Mouse (Mus musculus) heart, adult 9 months (tissue): ENCODE results near the gene Gne.

Experiments
- DNase-seq, 2 experiments: peaks; one replicate each; pipeline ENCODE4 v3.0.0; 2022; ENCODE audit warnings: low spot score in 2 of 2

Gne gene

DNA sequence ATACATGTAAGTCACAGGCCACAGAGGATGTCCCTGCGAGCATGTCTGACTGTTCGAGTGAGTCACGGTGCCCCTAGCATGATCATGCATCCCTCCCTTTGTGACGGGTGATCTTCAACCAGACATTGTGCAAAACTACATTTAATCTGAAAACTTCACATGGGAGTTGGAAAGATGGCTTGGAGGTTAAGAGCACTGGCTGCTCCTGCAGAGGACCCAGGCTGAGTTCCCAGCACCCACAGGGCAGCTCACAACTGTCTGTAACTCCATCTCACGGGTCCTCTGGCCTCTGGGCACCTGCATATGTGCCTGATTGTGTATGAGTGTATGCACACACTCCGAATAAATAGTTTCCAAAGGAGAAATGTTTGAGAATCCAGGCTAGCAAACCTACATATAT is 59.7 kb downstream of the Gne start:
- no peak for DNase-seq

DNA sequence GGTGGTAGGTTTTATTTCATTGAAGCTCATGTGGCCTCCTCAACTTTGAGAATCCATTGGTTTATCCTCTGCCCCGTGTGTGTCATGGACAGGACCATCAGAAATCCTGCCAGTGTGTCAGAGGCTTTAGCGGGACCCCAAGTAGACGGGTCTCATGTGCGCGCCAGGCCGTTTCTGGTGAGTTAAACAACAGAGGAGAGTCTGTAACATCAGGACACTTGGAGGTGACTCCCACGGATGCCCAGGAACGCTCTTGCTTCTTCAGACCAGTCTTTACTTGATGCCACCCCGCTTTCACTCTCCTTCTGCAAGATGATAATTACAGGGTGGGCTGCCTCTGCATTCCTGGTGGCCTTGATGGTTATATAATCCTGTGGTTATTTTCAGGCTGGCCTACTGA is 60.3 kb downstream of the Gne start:
- no peak for DNase-seq

GRCm38 (mm10) chr4:44022766-44023165 is 61.2 kb downstream of the Gne start:
- DNase-seq = no peak

DNA sequence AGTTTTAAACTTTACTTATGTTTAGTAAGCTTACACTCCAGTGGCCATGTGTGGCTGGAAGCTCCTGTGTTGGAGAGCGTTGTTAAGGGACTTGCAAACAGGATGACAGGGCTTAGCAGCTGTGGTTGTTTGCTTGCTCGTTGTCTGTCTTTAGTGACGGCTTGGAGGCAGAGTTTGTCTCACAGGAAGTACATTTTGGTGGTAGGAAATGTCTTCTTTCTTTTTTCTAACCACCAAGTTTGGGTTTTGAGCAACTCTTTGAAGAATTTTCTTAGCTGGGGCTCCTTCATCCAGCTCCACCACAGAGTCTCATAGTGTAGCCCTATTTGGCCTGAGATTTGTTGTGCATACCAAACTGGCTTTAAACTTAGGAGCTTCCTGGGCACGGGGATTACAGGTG is 61.7 kb downstream of the Gne start:
- DNase-seq = no peak

- no peak for DNase-seq
Observed at GRCm38 (mm10) chr4:44016791-44017190, 67.2 kb downstream of the Gne start.

- no peak for DNase-seq
Observed at GRCm38 (mm10) chr4:44016071-44016470, 67.9 kb downstream of the Gne start.

- no peak for DNase-seq
Observed at GRCm38 (mm10) chr4:44013391-44014070, 70.4 kb downstream of the Gne start.

- DNase-seq = peak; percentile 95 to 97
Observed at GRCm38 (mm10) chr4:44012376-44013367, 71.3 kb downstream of the Gne start.

DNA sequence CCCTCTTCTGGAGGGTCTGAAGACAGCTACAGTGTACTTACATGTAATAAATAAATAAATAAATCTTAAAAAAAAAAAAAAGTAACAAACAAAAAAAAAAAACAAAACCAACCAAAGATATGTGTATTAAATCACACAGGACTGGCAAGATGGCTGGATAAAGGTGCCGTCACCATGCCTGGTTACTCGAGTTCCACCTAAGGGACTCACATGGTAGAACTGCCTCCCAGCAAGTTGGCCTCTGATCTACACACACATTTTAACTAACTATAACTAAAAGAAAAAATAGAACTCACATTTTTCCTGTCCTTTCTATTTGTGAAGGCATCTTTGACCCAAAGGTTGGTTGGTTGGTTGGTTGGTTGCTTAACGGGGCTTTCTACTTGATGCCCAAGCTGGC is 72.2 kb downstream of the Gne start:
- DNase-seq = no peak

GRCm38 (mm10) chr4:44010893-44011292 is 73.1 kb downstream of the Gne start:
- DNase-seq = no peak

DNA sequence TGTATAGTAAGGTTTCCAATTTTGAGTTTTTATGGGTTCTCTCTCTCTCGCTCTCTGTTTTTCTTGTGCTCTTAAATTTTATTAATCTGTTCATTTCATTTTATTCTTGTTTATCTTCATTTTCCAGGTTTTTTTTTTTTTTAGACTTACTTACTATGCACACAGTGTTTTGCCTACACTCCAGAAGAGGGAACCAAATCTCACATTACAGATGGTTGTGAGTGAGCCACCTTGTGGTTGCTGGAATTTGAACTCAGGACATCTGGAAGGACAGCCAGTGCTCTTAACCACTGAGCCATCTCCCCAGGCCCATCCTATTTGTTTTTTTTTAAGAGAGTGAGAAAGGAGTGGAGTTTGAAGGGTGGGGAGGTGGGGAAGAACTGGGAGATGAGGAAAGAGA is 73.8 kb downstream of the Gne start:
- DNase-seq = no peak

DNA sequence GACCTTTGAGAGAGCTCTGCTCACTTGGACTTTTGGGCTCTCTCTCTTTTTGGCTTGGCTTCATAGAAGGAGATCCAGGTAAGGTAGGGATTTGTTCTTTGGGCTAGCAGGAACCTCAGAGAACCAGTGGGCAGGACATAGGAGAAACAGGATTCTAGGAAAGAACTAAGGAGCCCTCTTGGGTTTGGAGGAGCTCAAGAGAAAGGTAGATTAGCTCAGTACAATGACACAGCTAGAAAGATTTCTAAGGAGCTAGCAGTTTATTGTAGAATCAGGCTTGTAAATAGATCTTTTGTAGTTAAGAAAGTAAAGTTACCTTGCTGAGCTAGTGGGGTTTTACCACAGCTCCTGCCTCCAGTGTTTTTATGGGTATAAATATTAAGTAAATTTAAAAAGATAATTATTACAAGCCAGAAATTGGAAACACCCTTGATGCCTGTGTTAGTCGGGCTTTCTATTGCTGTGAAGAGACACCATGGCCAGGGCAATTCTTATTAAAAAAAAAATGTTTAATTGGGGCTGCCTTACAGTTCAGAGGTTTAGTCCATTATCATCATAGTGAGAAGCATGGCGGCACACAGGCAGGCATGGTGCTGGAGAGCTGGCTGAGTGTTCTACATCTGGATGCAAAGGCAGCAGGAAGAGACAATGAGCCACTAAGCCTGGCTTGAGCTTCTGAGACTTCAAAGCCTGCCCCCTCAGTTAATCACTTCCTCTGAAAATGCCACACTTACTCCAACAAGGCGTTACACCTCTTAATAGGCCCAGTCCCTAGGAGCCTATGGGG is 79.2 kb downstream of the Gne start:
- no peak for DNase-seq

DNA sequence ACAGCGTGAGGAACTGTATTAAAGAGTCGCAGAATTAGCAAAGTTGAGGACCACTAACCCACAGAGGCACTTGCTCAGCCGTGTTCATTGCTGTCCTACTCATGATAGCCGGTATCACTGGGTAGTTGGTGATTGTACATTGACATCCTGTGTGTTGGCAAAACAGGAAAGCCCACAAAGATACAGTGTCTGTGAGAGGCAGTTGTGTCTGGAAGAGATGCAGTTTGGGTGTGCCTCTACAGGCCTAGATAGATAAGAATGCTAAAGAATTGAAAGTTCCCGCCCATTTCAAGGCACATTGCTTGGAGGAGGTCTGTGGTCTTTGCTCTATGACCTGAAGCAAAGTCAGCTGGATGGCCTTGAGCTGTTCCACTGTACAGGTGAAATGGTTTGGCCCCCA is 79.9 kb downstream of the Gne start, which contains the start of gene Clta:
Gene Clta (plus strand): TSS at position 327 of the 400 bp plus-strand sequence.
- no peak for DNase-seq

DNA sequence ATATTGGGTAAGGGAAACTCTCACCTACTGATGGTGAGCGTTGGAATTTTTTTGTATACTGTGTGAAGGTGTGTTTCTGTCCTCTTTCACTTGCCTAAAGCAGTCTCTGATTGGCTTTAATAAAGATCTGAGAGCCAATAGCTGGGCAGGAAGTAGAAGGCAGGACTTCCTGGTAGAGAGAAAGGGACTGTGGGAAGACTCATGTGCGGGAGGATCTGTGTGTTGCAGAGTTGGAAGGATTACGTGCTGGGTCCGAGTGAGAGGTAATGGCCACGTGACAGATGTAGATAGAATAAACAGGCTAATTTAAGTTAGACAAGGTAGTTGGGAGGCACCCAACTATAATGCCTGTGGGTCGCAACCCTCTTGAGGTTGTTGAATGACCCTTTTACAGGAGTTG is 80.4 kb downstream of the Gne start:
- DNase-seq = no peak

DNA sequence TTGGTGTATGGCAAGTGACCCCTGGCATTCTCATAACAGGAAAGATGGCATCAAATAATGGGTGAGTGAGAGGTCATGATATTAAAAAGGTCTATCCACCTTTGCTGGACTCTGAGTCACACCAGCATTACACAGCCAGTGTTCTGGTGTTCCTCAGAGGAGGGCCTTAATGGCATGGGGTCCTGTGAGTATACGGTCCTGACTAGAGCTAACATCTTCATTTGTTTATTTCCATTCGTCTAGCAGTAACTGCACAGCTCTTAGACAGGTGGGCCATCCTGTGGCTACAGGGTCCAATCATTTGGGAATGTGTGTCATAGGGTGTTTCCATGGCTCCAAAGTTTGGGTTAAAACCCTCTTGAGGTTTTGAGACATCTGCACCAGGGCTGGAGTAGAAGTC is 89.6 kb downstream of the Gne start:
- no peak for DNase-seq

DNA sequence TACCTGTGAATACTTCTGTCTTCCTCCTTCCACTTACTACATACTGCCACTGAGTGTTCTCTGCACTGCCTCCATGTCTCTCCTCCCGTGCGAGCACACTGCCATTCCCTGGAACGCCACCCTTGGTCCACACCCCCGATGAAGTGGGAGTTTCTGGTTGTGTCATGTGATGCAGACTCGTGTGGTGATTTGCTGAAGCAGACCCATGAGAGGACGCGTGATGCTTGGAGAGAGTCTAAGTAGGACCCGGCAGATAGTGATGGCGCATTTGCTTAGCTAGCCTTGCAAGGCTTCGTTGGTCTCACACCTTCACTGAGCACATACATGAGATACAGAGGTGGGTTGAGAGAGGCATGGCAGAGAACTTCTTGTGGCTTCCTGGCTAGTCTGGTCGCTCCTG is 90.9 kb downstream of the Gne start:
- DNase-seq = no peak

GRCm38 (mm10) chr4:43988976-43989375 is 95.0 kb downstream of the Gne start:
- DNase-seq = no peak

DNA sequence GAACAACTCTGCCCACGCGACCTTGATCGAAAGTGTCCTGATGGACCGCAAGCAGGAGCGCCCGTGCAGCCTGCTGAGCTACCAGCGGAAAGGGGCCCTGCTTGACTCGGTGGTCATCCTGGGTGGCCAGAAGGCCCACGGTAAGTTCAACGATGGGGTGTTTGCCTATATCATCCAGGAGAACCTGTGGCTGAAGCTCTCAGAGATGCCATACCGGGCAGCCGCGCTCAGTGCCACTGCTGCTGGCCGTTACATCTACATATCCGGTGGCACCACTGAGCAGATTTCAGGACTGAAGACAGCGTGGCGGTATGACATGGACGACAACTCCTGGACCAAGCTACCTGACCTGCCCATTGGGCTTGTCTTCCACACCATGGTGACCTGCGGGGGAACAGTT is 99.7 kb downstream of the Gne start:
- DNase-seq = no peak
